Mouse (Mus musculus) left cerebral cortex, postnatal 36 days (tissue): ENCODE data around the gene Kif3c. TPM values are rescaled to one million over a fixed set of nuclear protein-coding genes. Genes with fewer than 3 reads are reported as not detected.

Experiments used
- DNase-seq, 2 experiments: peaks; one replicate each; pipeline ENCODE4 v3.0.0; 2021 to 2022; ENCODE audit warnings: low spot score in 2 of 2, mixed read lengths in 1 of 2
- intact Hi-C: fragments of 180-260 bp; cut with DNase I; formaldehyde crosslinking; loops from one replicate; pipeline ENCODE4 v1.15.1; 2025
- total RNA-seq, 2 experiments: library from RNA; stranded (reverse); gene quantifications; 2 replicates each; pipeline ENCODE4 v1.2.3; 2021

Kif3c gene
- total RNA-seq, 2 experiments from 2014 or later: 188 to 200 TPM

DNA sequence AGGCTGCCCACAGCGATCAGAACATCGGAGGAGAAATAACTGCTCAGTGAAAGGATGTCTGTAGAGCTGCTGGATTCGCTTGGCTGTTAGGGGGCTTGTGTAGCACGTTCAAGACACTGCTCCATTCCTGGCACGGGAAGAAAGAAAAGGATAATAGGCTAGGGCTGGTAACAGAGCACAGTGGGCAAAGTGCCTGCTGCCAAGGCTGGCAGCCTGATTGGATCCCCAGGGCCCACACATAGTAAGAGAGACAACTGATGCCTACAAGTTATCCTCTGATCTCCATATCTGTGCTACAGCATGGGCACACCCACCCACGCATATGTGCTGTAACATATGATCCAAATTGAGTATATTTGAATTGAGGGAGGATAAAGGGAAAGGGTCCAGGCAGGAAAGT is 41.7 kb downstream of the Kif3c start:
- peak in 1 of 2 experiments; percentile 35 for DNase-seq
- intact Hi-C loops: no loop called here

DNA sequence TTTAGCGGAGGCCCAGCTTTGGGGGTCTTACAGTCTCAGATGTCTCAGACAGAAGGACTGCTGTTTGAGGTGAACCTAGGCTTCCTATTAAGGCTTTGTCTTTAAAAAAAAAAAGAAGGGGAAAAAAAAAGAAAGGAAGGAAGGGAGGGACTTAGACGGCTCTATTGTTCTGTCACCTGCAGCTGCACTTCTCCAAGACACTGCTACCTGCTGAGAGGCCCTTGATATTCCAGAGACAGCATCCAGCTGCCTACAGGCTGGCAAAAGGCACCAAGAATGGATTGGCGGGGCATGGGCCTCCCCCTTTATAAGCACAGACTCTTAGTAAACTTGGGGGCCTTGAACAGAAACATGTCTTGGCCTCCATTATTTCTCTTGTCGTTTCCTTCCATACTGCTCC is 50.0 kb downstream of the Kif3c start:
- no peak for DNase-seq
- intact Hi-C loops: no loop called here

DNA sequence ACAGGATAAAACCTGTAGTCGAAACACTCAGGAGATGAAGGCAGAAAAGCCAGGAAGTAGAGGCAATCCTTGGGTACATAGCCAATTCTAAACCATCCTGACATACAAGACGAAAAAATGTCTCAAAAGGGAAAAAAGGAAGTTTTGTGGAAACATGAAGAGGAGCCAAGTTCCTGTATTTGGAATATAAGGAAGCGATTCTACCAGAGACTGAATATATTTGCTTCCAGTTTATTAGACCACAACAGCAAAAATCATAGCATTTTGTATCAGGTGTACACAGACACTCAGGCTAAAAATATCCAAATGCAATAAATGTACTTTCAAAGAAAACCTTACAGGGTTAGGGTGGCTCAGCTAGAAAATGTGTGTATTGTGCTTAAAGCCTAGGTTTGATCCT is 53.8 kb downstream of the Kif3c start:
- intact Hi-C loops: no loop called here
- no peak for DNase-seq

DNA sequence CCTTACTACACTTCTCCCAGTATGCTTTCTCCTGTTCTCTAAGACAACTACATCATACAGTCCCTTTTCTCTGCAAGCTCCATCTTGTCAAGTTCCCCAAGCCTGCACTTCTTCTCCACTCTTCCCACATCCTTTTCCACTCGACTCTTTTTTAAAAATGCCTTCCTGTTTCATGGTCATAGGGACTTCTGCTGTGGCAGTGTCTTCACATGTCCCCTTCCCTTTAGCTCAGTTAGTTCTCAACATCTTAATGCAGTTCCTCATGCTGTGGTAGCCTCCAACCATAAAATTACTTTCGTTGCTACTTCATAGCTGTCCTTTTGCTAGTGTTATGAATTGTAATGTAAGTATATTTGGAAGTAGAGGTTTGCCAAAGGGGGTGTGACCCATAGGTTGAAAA is 55.6 kb downstream of the Kif3c start:
- no peak for DNase-seq
- intact Hi-C loops: no loop called here

DNA sequence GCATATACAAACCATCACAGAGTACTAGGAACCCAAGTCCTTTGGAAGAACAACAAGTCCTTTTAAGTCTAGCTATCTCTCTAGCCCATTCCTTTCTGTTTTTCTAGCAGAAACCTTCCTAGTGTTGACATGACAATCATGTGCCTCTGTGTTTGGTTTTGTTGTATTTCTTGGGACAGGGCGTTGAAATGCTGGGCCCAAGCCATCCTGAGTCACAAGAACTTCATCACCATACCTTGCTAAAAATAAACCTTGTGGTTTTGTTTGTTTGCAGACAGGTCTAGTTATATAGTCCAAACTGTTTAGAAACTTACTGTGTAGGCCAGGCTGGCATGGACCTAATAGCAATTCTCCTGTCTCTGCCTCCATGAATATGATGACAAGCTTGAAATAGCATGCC is 57.9 kb downstream of the Kif3c start:
- no peak for DNase-seq
- intact Hi-C loops: no loop called here

DNA sequence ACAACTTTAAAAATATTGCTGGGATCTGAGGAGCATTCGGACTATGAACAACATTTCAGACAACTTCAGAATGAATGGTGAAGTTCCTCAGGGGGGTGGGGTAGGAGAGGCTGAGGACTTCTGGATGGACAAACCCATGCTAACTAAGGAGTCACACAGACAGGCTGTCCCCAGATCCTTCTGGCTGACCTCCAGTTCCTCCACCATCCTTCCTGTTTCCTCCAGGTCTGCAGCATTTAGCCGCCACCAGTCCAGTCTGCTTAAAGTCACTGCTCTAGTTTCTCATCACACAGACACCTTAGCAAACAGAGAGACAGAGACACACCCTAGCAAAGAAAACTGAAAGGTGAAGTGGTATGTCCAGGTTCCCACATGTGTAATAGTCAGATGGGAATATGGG is 59.2 kb downstream of the Kif3c start:
- no peak for DNase-seq
- intact Hi-C loops: no loop called here

DNA sequence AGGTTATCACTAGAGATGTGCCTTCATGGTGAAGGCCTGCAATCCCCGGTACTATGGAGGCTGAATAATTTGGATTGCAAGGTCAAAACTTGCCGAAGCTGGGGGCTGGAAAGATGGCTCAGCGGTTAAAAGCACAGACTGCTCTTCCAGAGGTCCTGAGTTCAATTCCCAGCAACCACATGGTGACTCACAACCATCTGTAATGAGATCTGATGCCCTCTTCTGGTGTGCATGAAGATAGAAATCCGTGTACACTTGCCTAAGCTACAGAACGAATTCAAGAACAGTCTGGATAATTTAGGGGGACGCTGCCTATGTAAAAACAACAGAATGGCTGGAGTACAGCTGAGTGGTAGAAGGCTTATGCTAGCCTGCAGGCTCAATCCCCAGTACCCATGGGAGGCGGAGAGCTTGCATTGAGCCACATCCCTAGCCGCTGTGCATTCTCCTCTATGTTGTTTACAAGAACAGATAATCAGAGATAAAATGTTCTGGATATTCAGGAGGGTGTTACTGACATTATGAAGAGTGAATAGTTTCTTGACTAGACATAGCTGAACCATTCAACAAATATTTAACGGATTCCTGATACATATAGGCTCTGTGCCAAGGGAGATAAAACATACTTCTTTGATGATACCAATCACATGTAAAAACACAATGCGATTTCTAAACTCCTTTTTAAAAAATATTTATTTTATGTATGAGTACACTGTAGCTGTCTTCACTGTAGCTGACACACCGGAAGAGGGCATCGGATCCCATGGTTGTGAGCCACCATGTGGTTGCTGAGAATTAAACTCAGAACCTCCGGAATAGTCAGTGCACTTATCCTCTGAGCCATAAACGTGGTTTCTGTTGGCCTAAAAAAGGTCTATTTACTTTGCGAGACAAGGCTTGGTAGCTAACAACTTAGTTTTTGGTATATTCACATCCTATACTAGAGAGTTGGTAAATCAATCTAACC is 60.7 kb downstream of the Kif3c start:
- intact Hi-C loops: loop anchor here (2.0 kb wide), 1 partner anchor 147 kb away; the partner anchor contains the start of gene Dtnb
- no peak for DNase-seq

DNA sequence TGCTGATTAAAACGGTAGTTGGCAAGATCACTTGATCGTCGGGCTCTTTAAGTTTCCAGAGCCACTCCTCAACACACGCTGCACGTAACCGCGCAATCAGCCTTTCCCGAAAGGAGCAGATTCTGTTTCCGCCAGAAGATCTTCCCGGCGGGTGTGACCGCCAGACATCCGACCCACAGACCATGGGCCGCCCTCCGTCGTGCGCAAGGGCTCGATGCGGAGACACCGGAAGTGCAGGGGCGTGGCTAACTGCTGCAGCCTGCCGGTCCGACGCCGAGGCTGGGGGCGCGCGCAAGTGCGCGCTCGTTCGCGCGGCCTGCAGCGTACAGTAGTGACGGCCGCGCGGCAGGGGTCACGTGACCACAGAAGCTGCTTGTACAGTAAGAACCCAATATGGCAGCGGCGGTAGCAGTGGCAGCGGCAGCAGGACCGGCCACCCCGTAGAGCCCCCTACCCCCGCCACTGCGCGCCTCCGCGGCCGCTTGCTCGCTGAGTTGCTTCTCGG is 61.6 kb downstream of the Kif3c start, which contains the start of gene Asxl2:
TSS of gene Asxl2 (plus strand) at position 328 of the 505 bp plus-strand sequence.
- peak; percentile 98 to 99 for DNase-seq
- intact Hi-C loops: loop anchor here (2.0 kb wide), 1 partner anchor 146 kb away; the partner anchor contains the start of gene Dtnb

DNA sequence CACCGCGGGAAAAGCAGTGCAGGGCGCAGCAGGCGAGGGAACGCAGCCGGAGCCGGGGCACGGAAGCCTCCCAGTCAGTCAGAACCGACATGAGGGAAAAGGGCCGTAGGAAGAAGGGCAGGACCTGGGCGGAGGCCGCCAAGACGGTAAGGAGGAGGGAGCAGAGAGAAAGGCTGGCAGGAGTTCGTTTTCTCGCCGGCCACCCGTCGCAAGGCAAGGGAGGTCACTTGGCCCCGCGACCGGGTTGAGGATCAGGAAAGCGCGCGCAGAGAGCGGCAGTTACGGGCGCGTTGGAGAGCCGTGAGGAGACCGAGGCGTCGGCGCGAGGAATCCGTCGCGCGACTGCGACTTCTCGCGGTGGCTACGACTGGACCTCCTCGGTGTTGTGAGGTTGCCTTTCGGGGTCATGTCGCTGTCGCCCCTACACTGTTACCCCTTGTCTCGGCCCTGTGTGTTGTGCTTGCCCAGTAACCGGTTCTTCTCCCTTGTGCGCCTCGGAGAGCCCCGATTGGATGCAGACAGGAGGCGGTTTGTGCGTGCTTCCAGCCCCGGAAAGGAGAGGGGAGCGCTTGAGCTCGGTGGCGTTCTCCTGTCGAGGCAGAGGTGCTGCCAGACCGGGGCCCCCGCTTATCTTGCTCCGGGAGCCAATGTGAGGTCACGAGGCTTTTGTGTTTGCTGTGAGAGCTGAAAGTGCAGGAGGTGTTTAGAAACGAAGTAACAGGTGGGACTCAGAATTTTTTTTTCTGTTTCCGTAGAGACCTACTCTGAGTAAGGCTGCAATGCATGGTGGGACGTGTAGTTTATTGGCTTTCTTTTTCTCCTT is 62.3 kb downstream of the Kif3c start:
- intact Hi-C loops: loop anchor here (2.0 kb wide), 1 partner anchor 146 kb away; the partner anchor contains the start of gene Dtnb
- DNase-seq: peak; percentile 79 to 82

DNA sequence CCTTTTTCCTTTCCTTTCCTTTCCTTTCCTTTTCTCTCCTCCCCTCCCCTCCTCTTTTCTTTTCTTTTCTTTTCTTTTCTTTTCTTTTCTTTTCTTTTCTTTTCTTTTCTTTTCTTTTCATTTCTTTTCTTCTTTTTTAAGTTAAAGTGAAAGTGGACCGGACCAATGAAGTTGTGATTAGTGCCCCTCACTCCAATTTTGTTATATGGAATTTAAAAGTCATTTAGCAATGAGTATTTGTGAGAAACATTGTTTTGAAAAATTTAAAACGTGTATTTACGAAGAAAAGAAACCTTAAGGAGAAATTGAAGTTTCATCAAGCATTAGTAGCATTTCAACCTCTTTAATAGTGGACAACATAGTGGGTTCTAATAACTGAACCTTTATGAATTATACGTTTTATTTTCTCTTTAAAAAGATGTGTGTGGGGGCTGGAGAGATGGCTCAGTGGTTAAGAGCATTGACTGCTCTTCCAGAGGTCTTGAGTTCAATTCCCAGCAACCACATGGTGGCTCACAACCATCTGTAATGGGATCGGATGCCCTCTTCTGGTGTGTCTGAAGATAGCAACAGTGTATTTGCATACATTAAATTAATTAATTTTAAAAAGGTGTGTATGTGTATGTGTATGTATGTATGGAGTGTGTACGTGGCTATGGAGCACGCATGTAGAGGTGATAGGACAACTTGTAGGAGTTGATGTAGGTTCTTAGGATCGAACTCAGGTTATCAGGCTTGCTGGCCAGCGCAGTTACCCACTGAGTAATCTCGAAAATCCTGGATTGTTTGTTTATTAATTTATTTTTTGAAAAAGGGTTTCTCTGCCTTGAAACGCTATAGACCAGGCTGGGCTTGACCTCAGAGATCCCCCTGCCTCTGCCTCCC is 63.2 kb downstream of the Kif3c start:
- no peak for DNase-seq
- intact Hi-C loops: loop anchor here (2.0 kb wide), 1 partner anchor 145 kb away; the partner anchor contains the start of gene Dtnb

DNA sequence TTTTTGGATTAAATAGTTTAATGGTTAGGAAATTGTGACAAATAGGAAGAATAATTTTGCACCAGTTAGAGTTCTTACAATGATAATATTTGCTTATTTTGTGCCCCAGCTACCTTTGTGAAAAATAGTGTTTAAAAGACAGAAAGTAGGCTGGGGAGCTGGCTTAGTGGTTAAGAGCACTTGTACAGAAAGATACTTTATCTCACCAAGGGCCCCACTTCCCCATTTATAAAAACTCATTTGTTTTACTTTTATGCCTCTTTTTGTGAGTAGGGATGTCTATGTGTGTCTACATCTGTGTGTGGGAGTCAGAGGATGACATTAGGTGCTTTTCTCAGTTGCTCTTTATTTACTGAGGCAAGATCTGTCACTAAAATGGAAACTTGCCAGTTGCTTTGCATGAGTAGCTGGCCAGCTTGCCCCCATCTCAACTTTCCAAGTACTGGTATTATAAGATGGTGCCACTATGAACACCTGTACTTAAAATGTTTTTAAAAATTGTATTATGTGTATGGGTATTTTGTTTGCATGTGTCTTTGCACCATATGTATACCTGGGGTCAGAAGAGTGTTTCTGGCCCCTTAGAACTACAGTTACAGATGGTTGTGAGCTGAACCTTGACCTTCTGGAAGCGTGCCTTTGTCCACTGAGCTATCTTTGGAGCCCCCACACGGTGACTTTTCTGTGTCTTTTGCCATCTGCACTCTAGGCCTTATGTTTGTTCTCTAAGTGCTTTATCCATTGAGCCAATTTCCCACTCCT is 64.9 kb downstream of the Kif3c start:
- DNase-seq: no peak
- intact Hi-C loops: no loop called here

DNA sequence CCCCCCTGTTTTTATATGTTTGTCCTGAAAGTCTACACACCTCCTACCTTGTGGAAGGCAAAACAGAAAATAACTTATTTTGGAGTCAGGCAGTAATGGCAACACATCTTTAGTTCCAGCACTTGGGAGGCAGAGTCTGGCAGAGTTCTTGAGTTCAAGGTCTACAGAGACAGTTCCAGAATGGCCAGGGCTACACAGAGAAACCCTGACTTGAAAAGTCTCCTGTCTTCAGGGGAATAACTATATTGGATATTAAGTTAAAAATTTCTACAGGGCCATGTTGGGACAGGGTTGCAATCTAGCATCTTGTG is 65.5 kb downstream of the Kif3c start:
- intact Hi-C loops: no loop called here
- DNase-seq: no peak

DNA sequence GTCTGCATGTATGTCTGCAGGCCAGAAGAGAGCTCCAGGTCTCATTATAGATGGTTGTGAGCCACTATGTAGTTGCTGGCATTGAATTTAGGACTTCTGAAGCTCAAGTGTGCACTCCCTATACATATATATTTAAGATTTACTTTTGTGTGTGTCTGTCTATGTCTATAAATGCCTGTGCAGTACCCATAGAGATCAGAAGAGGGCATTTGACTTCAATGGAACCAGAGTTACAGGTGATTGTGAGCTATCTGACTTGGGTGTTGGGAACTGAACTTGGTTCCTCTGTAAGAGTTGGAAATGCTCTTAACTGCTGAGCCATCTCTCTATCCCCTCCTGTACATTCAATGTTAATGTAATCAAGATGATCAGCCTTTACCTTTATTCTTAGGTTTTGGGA is 66.1 kb downstream of the Kif3c start:
- intact Hi-C loops: no loop called here
- DNase-seq: no peak

DNA sequence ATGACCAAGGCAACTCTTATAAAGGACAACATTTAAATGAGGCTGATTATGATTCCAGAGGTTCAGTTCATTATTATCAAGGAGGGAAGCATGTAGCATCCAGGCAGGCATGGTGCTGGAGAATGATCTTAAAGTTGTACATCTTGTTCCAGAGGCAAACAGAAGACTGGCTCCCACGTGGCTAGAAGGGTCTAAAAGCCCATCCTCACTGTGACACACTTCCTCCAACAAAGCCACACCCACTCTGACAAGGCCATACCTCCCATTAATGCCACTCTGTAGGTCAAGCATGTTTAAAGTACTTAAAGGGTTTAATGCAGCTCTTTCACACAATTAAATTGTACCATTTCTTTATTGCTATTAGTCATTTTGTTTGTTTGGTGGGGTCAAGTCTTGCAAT is 68.8 kb downstream of the Kif3c start:
- intact Hi-C loops: no loop called here
- no peak for DNase-seq

DNA sequence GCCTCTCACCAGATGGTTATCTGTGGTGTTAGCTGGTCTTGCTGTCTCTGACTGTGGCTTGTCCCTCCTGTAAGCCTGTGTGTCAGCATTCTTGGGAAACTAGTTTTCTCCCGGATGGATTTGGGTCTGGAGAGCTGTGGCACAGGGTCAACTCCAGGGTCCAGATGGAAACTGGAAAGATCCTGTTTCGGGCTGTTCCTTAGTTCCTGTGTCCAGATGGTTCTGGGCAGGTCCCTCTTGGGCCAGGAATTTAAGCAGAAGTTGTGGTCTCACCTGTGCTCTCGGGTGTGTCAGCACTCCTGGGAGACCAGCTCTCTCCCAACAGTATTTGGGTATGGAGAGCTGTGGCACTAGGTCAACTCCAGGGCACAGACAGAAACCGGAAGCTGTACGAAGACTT is 71.5 kb downstream of the Kif3c start:
- no peak for DNase-seq
- intact Hi-C loops: no loop called here

DNA sequence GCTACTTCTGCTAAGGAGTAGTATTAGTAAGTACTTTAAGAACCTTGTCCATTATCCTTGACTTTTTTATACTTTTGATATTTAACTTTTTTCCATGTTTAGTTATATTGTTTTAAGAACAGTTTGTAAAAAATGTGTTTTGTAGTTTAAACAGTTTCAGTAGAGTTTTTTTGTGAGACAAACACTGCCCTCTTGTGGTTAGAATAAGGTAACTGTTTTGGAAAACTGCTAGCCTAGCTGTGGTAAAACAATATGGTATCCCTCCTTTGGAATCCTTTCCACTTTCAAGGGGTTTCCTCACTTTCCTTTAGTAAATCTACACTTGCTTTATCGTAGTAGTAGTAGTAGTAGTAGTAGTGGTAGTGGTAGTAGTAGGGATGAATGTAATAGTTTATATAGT is 72.9 kb downstream of the Kif3c start:
- DNase-seq: no peak
- intact Hi-C loops: no loop called here

DNA sequence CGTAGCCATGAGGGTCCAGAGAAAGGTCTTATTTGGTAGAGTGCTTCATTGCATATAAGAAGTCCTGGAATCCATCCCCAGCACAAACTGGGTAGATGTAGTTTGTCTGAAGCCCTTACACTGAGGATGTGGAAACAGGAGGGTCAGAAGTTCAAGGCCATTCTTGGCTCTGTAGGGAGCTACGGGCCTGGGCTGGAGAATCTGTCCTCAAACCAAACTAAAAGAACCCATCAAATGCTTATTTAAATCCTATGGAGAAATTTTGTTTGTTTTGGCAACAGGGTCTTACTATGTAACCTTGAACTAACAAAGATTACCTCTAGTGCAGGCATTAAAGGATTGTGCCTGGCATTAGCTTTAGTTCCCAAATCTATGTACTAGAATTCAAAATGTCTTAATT is 76.0 kb downstream of the Kif3c start:
- intact Hi-C loops: no loop called here

DNA sequence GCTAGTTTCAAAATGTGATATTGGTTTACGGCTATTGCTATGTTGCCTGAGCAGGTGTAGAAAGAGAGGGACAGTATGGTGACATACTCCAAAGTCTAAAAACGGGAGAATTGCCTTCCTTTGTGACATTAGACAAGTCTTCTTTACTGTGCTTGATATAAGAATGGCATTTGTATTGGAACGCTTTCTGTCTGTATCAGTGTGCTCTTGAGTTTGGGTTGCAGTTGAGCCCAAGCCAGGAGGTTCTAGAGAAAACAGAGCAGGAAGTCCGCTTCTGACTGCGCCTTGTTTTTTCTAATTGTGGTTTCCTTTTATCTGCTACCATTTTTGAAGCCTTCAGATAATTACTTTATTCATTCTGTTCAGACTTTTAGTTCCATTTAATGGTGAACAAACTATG is 76.4 kb downstream of the Kif3c start:
- no peak for DNase-seq
- intact Hi-C loops: no loop called here

More for the DNA sequence above, 76.0 kb downstream of the Kif3c start:
- DNase-seq: no peak

DNA sequence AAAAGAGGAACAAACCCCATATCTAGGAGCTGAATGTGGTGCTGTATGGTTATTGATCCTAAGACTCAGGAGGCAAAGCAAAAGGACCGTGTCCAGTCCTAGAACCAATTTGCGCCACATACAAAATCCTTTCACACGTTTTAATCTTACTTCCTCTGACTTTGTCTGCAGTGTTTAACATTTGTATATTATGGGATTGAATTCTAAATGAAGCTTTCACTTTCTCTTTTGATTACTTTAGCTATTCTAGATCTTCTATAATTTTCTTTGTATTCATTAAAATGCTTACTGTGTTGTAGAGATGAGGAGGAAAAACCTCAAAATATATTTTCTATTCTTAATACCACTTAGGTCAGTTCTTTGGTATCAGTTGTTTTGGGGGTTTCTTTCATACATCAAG is 88.6 kb downstream of the Kif3c start:
- DNase-seq: no peak
- intact Hi-C loops: no loop called here
